Mouse (Mus musculus) ovary, postnatal 36 days (tissue): ENCODE measurements around the gene Shf.
"Not testable (repeated sequence)": the region's sequence is repeated elsewhere in the genome, so short reads cannot be mapped to it uniquely, and the experiment has no call there.

Source experiments
- DNase-seq: peaks from one replicate; pipeline ENCODE4 v3.0.0; 2022; ENCODE audit warnings: low spot score, mixed read lengths

Shf gene

GRCm38 (mm10) chr2:122348531-122349131, 20.3 kb downstream of the Shf start:
- peak; percentile 91 for DNase-seq

DNA sequence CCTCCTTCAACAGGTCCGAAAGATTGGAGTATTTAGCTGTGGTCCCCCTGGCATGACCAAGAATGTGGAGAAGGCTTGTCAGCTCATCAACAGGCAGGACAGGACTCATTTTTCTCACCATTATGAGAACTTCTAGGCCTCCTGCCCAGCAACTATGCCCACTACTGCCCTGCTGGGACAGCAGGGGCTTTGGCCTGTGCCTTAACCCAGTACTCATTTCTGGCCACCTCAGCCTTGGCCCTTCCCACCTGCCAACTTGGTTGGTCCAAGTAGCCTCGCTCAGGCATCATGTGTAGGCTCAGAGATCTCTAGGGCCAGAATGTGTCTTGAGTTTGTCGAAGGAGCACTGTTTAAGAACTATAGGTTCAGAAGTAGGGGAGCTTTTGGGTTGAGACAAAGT, 21.7 kb downstream of the Shf start:
- DNase-seq = no peak

GRCm38 (mm10) chr2:122346164-122346563, 22.8 kb downstream of the Shf start:
- not testable (repeated sequence) for DNase-seq

DNA sequence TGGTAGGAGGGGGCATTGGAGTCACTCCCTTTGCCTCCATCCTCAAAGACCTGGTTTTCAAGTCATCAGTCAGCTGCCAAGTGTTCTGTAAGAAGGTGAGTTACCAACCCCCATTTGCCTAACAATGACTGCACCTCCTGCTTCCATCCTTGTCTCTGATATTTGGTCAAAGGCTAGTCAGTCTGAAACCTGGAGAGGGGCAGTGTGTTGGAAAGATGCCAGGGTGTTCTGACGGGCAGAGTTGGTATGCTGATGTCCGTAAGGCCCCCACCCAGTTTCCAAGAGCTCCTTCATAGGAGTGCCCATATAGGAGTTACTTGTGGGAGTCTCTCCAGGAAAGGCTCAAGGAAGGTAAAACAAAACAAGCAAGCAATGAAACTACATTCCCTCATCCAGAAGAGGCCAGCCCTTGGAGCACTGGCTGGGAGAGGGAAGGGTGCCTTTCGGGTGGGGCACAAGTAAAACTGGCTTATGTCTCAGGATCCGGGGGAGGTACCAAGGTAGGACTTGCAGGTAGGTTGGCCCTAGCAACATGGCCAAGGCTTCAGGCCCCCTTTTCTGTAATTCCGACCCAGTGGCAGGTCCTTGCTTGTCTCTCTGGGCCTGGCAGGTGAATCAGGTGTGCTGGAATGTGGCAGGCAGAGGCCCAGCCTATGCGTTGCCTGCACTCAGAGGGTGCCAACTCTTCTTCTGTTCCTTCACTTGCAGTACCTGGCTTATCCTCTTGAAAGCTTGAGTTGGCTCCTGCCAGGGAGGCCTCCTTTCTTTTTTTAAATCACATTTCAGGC, 23.7 kb downstream of the Shf start:
- no peak for DNase-seq

DNA sequence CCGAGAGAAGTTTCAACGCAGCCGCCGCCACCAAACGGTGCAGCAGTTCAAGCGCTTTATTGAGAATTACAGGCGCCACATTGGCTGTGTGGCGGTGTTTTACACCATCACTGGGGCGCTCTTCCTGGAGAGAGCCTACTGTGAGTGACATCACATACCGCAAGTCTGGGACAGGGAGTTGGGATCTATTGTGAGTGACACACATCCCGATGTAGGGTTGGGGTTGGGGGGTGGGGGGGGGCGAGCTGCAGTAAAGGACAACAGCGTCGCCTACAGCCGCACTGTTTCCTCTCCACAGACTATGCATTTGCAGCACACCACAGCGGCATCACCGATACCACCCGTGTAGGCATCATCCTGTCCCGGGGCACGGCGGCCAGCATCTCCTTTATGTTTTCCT, 31.7 kb downstream of the Shf start:
- no peak for DNase-seq

DNA sequence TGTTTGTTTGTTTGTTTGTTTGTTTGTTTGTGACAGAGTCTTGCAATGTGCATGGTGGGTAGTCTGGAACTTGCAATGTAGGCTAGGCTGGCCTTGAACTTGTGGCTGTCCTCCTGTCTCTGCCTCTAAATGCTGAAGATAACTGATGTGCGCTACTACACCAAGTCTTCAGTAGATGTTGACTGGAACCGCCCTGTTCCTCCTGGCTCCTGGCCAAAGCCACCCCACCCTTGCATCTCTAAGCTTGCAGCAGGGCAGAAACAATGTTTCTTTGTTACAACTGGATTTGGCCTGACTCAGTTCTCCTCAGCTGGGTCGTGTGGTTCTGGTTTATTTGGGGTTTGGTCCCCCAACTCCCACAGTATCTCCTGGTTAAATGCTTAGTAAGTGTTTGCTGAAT, 34.8 kb downstream of the Shf start:
- DNase-seq = no peak

GRCm38 (mm10) chr2:122332222-122332621, 36.7 kb downstream of the Shf start:
- no peak for DNase-seq

- not testable (repeated sequence) for DNase-seq
These were observed 38.6 kb downstream of the Shf start for GRCm38 (mm10) chr2:122330317-122330716.

DNA sequence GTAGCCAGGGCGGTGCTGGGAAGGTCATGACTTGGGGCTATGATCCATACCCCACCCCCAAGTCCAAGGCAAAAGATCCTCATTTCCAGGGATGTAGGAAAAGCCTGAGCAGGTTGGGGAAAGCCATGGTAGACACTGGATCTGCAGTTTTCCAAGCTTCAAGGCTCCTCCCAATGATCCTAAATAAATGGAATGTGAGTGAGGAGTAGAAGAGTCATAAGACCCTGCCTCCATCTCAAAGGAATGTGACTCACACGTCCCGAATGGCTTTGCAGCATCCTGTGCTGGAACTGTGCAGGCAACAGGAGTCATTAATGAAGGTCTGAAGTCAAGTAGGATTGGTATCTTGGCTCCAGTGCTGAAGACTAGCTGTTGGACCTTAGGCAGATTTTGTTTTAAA, 41.0 kb downstream of the Shf start:
- no peak for DNase-seq

DNA sequence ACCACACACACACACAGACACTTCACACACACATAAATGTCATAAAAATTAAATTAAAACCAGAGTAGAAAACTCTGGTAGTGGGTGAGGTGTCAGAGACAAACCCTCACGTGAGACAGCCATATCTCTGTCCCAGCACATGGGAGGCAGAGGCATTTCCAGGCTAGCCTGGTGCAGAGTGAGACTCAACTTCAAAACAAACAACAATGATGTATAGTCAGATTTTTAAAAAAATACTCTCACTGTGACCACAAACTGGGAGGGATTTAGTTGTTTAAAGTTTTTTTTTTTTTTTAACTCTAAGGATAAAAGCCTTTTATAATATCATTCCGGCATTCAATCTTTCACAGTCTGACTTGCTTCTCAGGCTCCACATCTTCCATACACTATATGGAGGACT, 43.6 kb downstream of the Shf start:
- no peak for DNase-seq

- DNase-seq = no peak
These were observed 44.4 kb downstream of the Shf start for GRCm38 (mm10) chr2:122324586-122324985.

- no peak for DNase-seq
These were observed 45.0 kb downstream of the Shf start for GRCm38 (mm10) chr2:122323960-122324359.

DNA sequence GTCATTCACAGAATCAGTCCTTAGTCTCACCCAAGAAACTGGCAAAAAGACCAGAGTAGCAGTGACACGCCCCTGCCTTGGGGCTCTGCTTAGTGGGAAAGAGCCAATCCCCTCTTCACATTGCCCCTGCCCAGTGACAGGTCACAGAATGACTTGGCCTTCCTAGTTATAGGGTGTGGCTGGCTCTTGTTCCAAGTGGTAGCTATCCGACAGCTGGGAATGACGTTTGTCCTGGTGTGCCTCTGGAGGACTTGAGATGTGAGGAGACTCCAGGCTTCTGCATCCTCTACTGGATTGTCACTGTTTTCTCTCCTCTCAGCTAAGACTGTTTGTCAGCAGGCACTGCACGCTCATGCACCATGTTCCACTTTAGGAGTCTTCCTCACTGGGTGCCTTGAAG, 51.6 kb downstream of the Shf start:
- no peak for DNase-seq

DNA sequence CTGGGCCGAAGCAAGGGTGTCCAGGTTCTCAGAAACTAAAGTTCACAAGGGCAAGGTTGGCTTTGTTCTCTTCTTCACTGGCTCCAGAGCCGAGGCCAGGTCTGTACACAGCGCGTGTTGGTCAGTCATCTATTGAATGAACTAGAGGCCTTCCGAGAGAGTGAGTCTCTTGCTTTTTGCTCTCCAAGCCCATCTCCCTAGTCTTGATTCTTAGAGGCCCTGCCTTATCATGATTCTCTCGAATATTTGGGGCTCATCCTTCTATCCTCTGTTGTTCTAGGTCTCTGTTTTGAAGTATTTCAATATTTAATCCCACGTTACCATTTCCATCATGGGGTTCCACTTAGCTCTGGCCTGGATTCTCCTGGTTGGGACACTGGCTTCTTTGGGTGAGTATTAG, 53.6 kb downstream of the Shf start, which contains the start of gene Duox1:
TSS of gene Duox1 (plus strand) at position 301 of the 400 bp plus-strand sequence.
- DNase-seq = no peak

GRCm38 (mm10) chr2:122313536-122313935, 55.4 kb downstream of the Shf start, which contains the start of gene Duoxa1:
Gene Duoxa1 (minus strand): TSS chr2:122313730.
- DNase-seq = no peak

GRCm38 (mm10) chr2:122312722-122313417, 56.1 kb downstream of the Shf start:
- DNase-seq = peak; percentile 58

DNA sequence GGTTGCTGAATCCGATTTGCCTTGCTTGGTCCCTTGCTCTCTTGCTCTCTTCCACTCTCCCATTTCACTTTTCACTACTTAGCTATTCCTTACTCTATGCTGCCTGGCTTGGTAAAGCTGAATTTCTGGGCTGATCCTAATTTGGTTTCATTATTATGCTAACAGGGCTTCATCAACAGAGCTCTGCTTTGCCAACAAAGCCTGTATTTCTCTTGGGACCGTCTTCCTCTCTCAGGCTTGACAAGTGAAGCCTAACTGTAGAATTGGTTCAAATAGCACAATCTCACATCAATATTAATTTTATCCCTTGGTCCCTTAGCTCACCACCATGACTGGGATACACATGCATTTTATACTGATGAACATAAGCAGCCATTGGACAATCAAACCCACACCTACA, 57.4 kb downstream of the Shf start:
- DNase-seq = no peak

GRCm38 (mm10) chr2:122309647-122310046, 59.3 kb downstream of the Shf start:
- no peak for DNase-seq

DNA sequence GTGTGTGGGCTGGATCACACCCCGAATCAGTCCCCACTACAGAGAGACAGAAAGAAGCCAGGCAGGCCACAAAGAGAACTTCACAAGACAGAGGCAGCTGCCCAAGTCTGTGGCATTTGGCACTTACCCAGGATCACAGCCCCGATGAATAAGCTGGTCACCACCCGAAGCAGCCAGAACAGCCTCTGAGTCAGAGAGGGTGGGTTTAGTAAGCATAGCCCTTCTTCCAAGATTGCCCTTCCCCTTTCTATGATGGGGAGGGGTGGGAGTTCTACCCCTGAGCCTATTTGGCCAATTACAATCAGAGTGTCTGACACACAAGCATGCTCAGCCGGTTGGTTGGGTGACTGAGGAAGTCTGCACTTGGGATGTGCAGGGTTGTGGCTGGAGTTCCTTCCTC, 62.8 kb downstream of the Shf start:
- no peak for DNase-seq

- DNase-seq = no peak
These were observed 63.7 kb downstream of the Shf start for GRCm38 (mm10) chr2:122305097-122305892.

DNA sequence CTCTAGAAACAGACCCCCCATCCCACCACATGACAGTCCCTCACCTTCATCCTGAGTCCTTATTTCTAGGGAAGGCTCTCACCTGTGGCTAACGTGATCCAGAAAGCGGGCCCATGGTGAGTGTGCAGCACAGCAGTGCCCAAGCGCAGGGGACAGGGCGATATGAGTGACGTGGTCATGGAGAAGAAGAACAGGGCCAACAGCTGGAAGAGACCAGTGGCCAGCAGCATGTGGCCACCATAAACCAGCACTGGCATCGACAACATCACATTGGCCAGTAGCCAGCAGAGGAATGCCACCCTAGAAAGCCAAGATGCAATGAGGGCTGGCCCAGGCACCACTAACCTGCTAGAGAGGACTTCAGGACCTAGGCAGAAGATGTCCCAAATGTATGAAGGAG, 64.4 kb downstream of the Shf start:
- DNase-seq = no peak

DNA sequence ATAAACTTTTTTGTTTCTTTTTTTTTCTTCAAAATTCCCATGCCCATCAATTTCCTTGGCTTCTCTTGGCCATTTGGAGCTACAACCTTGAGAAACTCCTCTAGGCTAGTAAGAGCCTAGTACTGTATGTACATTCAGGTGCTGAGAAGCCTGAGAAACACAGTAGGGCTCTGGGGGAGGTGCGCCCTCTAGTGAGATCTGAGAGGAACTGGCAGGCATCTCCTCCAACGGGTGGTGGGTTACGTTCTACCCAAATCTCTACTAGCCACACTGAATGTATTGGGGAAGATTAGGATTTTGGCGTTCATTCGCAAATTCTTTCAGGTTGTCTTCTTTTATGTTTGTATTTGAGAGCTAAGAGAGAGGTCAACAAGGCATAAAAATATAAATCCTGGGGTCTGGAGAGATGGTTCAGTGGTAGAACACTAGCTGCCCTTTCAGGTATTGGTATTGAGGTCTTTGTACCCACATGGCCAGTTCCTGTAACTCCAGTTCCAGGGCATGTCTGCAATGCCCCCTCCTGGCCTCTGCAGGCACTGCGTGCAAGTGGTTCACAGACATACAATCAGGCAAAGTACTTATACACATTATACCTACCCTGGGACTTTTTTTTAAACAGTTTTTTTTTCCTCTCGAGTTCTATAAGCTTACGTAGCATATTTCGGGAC, 66.3 kb downstream of the Shf start:
- DNase-seq = peak; percentile 49
